Mouse (Mus musculus): ENCODE results near the gene Srarp. TPM values are rescaled to one million over a fixed set of nuclear protein-coding genes. Genes with fewer than 3 reads are reported as not detected.

Gene Srarp
- not detected for polyA plus RNA-seq (2014; fragmentation: Illumina TruSeq; extraction: RNeasy Lipid Tissue Mini Kit (QIAGEN cat#74804); ENCODE audit: low read depth, low replicate concordance)

GRCm38 (mm10) chr4:141435974-141436373 lies at the start of gene Srarp:
Srarp (minus strand) TSS chr4:141436105.

GRCm38 (mm10) chr4:141444451-141445327 lies 8.8 kb upstream of the Srarp start, which contains the start of gene Zbtb17:
Zbtb17 (plus strand) TSS chr4:141444654.

GRCm38 (mm10) chr4:141420192-141420829 lies 15.6 kb downstream of the Srarp start, which contains the start of gene Hspb7:
Hspb7 (plus strand) TSS chr4:141420779.

GRCm38 (mm10) chr4:141415924-141416323 lies 20.0 kb downstream of the Srarp start, which contains the start of gene Clcnkb:
Clcnkb (minus strand) TSS chr4:141416014.

GRCm38 (mm10) chr4:141398545-141398944 lies 37.4 kb downstream of the Srarp start, which contains the start of gene Clcnka:
Clcnka (minus strand) TSS chr4:141398724.

Other genes starting within 250 kb of the Srarp start
- gene Rsg1, start 222.1 kb downstream of the Srarp start, polyA plus RNA-seq (2014; fragmentation: Illumina TruSeq; extraction: RNeasy Lipid Tissue Mini Kit (QIAGEN cat#74804); ENCODE audit: low read depth, low replicate concordance): not detected
- gene Arhgef19, start 196.6 kb downstream of the Srarp start, polyA plus RNA-seq (2014; fragmentation: Illumina TruSeq; extraction: RNeasy Lipid Tissue Mini Kit (QIAGEN cat#74804); ENCODE audit: low read depth, low replicate concordance): 4.2 TPM
- 0.74 TPM for gene Epha2, start 134.9 kb downstream of the Srarp start, polyA plus RNA-seq (2014; fragmentation: Illumina TruSeq; extraction: RNeasy Lipid Tissue Mini Kit (QIAGEN cat#74804); ENCODE audit: low read depth, low replicate concordance)
- gene Fam131c, start 67.9 kb downstream of the Srarp start, polyA plus RNA-seq (2014; fragmentation: Illumina TruSeq; extraction: RNeasy Lipid Tissue Mini Kit (QIAGEN cat#74804); ENCODE audit: low read depth, low replicate concordance): not detected
- not detected for gene Clcnka, start 37.4 kb downstream of the Srarp start, polyA plus RNA-seq (2014; fragmentation: Illumina TruSeq; extraction: RNeasy Lipid Tissue Mini Kit (QIAGEN cat#74804); ENCODE audit: low read depth, low replicate concordance)
- gene Clcnkb, start 20.1 kb downstream of the Srarp start, polyA plus RNA-seq (2014; fragmentation: Illumina TruSeq; extraction: RNeasy Lipid Tissue Mini Kit (QIAGEN cat#74804); ENCODE audit: low read depth, low replicate concordance): not detected
- gene Hspb7, start 15.3 kb downstream of the Srarp start, polyA plus RNA-seq (2014; fragmentation: Illumina TruSeq; extraction: RNeasy Lipid Tissue Mini Kit (QIAGEN cat#74804); ENCODE audit: low read depth, low replicate concordance): not detected
- gene Zbtb17, start 8.5 kb upstream of the Srarp start, polyA plus RNA-seq (2014; fragmentation: Illumina TruSeq; extraction: RNeasy Lipid Tissue Mini Kit (QIAGEN cat#74804); ENCODE audit: low read depth, low replicate concordance): 0.37 TPM
- gene Spen, start 102.5 kb upstream of the Srarp start, polyA plus RNA-seq (2014; fragmentation: Illumina TruSeq; extraction: RNeasy Lipid Tissue Mini Kit (QIAGEN cat#74804); ENCODE audit: low read depth, low replicate concordance): 1.6 TPM
- 0.48 TPM for gene Fblim1, start 170.0 kb upstream of the Srarp start, polyA plus RNA-seq (2014; fragmentation: Illumina TruSeq; extraction: RNeasy Lipid Tissue Mini Kit (QIAGEN cat#74804); ENCODE audit: low read depth, low replicate concordance)
- 1.1 TPM for gene Tmem82, start 182.5 kb upstream of the Srarp start, polyA plus RNA-seq (2014; fragmentation: Illumina TruSeq; extraction: RNeasy Lipid Tissue Mini Kit (QIAGEN cat#74804); ENCODE audit: low read depth, low replicate concordance)
- gene Slc25a34, start 187.7 kb upstream of the Srarp start, polyA plus RNA-seq (2014; fragmentation: Illumina TruSeq; extraction: RNeasy Lipid Tissue Mini Kit (QIAGEN cat#74804); ENCODE audit: low read depth, low replicate concordance): 0.42 TPM
- 0.69 TPM for gene Plekhm2, start 228.8 kb upstream of the Srarp start, polyA plus RNA-seq (2014; fragmentation: Illumina TruSeq; extraction: RNeasy Lipid Tissue Mini Kit (QIAGEN cat#74804); ENCODE audit: low read depth, low replicate concordance)
- 5.0 TPM for gene Rsc1a1, start 249.5 kb upstream of the Srarp start, polyA plus RNA-seq (2014; fragmentation: Illumina TruSeq; extraction: RNeasy Lipid Tissue Mini Kit (QIAGEN cat#74804); ENCODE audit: low read depth, low replicate concordance)